Mouse (Mus musculus) fibroblast of lung, adult 2 months (primary cell): ENCODE measurements at regions not wholly inside any gene's neighbourhood (a gene's known extent, or its start where the extent isn't known, plus 50 kb on each side); places are given as distances from the start of the nearest gene placed in this dataset.

ENCODE experiments used
- DNase-seq: peaks from one replicate; pipeline ENCODE4 v3.0.0-alpha.2; 2011; ENCODE audit warnings: low read depth

DNA sequence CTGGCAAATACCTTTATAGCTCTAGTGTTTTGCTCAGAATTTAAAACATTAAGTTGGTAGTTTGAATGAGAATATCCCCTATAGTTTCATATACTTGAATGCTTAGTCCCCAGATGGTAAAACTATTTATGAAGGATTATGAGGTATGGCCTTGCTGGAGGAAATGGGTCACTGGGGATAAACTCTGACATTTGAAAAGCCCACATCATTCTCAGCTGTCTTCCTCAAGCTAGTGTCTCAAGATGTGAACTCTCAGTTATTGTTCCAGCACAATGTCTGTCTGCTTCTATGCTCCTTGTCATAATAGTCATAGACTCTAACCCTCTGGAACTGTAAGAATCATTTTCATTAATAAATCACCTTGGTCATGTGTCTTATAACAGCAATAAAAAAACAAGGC lies 2004.1 kb upstream of the Gm8797 start:
- no peak for DNase-seq

DNA sequence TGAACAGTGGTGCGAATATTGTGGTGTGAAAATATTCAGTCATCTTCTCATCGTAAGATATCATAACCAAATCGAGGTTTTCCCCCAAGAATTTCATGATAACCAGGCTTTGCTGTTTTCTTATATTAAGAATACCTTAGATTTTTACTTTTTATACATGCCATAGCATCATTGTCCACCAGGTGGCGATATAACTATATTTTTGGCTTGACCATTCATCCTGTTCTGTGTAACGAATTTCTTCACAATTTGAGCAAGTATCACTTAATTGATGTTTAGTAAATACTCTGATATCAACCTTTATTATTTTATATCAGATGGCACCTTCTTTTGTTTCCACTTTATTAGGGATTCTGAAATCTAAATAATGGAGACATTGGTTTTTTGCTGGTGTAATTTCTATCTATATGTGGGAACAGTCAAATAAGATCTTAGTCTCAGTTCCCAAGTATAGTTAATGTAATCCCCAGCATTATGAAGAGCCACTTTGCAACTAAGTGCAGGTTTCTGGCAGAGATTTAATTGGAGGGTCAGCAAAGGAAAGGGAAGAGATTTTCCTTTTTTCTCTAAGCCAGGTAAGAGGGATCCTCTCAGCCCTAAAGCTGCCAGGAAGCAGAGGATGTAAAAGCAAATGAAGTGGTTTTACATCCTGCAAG lies 1998.9 kb upstream of the Gm8797 start:
- DNase-seq: peak; percentile 21

DNA sequence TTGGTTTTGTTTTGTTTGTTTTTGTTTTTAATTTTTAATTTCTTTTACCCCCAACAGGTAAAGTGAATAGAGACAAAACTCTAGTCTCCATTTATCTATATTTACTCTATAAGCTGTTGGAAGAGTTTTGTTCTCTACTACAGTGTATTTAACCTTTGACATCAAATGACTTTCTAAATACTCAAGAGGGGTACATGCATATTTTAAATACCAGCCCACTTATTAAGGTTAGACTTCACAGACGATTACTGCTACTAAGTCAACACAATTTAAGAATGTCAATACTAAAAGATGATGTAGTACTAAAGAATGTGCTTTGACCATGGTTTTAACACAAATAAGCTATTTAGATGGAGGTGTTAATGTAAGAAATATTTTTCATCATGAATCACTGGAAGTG lies 1989.3 kb upstream of the Gm8797 start:
- no peak for DNase-seq

DNA sequence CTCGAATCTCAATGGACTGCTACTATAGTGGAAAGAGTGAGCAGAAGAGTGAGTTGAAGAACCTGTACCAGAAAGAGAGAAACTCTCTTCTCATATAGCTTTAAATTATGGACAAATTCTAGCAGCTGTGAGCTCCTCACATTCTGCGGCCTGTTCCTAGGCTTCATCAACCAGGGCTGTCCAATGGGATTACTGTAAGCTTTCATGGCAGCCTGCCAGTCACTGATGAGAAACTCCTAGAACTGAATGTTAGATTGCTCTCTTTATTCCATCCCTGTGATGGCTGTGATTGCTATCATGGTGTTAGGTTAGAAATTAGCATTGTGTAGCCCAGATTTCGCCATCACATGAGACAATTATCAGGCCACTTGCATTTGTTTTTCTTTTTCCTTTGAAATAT lies 1966.4 kb upstream of the Gm8797 start:
- no peak for DNase-seq

DNA sequence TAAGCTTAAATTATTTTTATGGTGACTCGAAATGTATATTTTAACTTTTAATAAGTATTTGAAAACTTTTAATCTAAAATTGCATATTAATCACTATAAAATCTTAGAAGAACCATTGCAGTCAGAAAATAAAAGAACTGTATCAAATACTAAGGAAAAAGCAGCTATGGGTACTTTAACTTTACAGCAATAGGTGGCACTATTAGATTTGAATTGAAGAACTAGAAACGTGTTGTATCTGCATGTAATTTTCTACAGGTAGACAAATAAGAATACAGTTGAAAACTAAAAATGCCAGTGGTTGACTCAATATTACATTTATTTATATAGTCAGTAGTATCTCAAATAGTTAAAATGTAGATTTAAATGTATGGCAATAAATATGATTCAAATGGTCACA lies 1964.6 kb upstream of the Gm8797 start:
- DNase-seq: no peak

DNA sequence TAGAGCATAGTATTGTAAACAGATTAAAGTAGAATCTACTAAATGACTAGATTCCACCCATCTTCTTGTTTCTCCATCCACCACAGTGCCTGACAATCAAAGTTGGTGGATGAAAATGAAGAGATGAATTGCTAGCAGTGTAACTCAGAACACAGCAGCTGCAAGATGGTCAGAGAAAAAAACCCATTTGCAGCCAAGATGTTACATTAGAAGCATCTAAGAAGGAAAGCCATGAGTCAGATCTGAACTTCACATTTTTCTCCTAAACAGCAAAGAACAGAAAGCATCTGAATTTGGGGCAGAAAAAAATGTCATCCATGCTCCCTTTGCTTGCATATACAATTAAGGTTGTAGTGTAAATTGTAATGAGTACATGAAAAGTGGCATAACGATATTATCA lies 1942.8 kb upstream of the Gm8797 start:
- DNase-seq: no peak

DNA sequence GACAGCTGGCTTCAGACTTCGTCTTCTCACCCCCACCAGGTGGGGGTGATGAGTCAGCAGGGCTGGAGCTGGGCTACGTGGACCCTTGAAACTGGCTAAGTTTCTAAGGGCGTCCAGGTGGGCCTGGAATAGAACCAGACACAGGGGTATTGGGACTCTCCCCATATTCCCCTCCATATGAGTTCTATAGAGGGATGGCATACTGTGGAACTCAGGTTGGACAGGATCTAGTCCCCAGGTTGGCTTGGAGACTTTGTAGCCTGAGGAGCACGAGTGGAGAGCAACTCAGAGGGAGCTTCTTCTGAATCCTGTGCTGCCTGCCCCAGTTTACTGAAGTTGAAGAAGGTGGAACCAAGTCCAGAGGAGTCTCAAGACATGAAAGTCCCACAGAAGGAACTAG lies 1921.6 kb upstream of the Gm8797 start:
- DNase-seq: no peak

DNA sequence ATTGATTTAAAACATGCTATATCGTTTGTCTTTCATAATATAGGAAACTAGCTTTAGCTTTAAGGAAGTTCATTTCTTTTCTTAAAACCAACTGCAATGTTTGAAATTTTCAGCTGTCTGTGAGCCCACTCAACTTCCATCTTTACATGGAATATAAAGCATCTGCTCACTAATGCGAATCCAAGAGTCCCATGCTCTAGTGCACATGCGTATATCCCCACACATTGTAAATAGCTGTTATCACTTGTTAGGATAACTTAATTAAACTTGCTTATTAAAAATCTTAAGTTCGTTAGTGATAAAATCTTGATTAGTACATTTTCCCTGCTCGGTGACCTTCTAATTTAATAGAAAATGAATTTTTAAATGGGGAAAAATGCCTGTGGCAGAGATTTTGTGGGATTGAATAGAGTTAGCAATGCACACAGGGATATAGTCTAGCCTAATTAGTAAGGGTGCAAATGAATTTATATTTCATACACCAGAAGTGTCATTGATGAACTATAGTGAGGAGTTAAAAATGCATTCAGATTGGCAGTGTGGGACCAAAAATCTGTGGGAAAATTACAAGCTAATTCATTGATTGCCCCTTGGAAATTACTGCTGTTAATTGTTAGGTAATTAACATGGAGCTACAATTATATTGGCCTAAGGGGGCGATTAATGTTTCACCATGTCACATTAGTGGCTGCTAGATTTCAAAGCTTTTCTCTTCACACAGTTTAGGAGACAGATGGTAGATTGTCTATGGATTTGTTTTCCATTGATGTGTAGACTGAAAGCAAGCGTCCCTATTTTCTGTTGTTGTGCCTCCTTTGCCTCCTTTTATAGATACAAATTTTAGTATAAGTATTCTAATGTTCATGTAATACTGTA lies 1919.0 kb upstream of the Gm8797 start:
- DNase-seq: no peak
